Mouse (Mus musculus) lung, adult 2 months (tissue): ENCODE results near the gene Fasn. TPM values are rescaled to one million over a fixed set of nuclear protein-coding genes. Genes with fewer than 3 reads are reported as not detected.
"Not testable (repeated sequence)": the region's sequence is repeated elsewhere in the genome, so short reads cannot be mapped to it uniquely, and the experiment has no call there.

Experiments used
- DNase-seq: peaks from one replicate; pipeline ENCODE4 v3.0.0; 2022
- H3K4me1 ChIP-seq: fragments of 200-500 bp; 2 replicates; pipeline ENCODE4 v1.6.1; 2011; ENCODE audit warnings: low read length; ENCODE audit not compliant: control insufficient read depth, insufficient read depth
- H3K4me3 ChIP-seq: fragments of 200-500 bp; replicated peaks from 2 replicates; pipeline ENCODE3; 2011; ENCODE audit warnings: low read depth, mild to moderate bottlenecking, control low read depth, low read length; ENCODE audit errors: extremely low read depth
- CTCF ChIP-seq: fragments of 200-500 bp; IDR thresholded peaks from 2 replicates; pipeline ENCODE4 v1.5.1; 2011; ENCODE audit warnings: mild to moderate bottlenecking, low read length, control low read depth; ENCODE audit not compliant: insufficient read depth
- POLR2A ChIP-seq: fragments of 200-500 bp; IDR thresholded peaks from 2 replicates; pipeline ENCODE4 v1.6.1; 2011; ENCODE audit warnings: low read depth, mild to moderate bottlenecking, control low read depth, low read length, borderline replicate concordance; ENCODE audit errors: extremely low read depth
- WGBS: fragments of 180-500 bp; shearing (Covaris S2); methylation state at CpG from one replicate; pipeline ENCODE4 v1.1.7; 2018; 5-methylcytosine and 5-hydroxymethylcytosine counted together
- polyA plus RNA-seq: library from polyadenylated mRNA; depleted of rRNA; stranded (reverse); fragments of >200 nt; gene quantifications from 2 replicates; pipeline ENCODE4 v1.2.3, GENCODE M21; 2012

Gene Fasn
- polyA plus RNA-seq, 1 experiment, result 1,388 TPM

GRCm38 (mm10) chr11:120851582-120851981 is 27.2 kb upstream of the Fasn start:
- DNase-seq, result no peak
- Histone ChIP-seq H3K4me3 (no peak overlapping the region), H3K4me1 (peaks cover 7% of the 10 kb centered on the region; the same call in 1 of the 2 replicates)
- TF ChIP-seq POLR2A (no peak), CTCF (no peak)
- WGBS, result 60% methylated on average over 2 of the region's 2 CpGs

GRCm38 (mm10) chr11:120851132-120851531 is 26.8 kb upstream of the Fasn start:
- Histone ChIP-seq H3K4me1 (peaks cover 7% of the 10 kb centered on the region; the same call in 1 of the 2 replicates), H3K4me3 (no peak overlapping the region)
- 65% methylated on average over 1 of the region's 1 CpGs for WGBS
- DNase-seq, result no peak
- TF ChIP-seq POLR2A, result no peak
- no peak for TF ChIP-seq CTCF

DNA sequence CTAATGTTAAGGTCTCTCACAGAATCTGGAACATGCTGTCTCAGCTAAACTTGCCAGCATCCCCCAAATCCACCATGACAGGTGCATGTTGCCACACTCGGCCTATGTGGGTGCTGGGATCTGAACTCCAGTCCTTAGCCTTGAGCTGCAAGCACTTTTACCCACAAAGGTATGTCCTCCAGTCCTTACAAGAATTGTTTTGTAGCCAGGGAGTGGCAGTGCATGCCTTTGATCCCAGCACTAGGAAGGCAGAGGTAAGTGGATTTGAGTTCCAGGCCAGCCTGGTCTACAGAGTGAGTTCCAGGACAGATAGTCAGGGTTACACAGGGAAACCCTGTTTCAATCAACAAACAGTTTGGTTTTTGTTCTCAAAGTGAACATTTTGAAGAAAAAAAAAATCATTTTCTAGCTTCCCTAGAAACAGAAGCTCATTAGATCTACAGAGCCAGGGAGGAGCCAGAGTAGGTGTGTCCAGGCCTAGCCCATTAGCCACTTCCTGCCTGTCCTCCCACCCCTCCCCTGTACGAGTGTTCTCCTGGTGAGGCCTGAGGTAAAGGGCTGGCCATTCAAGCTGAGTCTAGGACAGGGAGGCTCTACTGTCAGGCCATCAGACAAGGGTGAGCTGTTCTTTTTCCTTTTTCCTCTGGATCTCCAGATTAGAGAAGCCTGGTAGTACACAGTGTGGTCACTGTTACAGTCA is 26.1 kb upstream of the Fasn start:
- DNase-seq, result no peak
- TF ChIP-seq CTCF, result no peak
- no peak for TF ChIP-seq POLR2A
- H3K4me3 ChIP-seq, result no peak overlapping the region
- 46% methylated on average over 2 of the region's 2 CpGs for WGBS
- H3K4me1 ChIP-seq, result peaks cover 7% of the 10 kb centered on the region; the same call in 1 of the 2 replicates

- DNase-seq, result no peak
- H3K4me3 ChIP-seq, result no peak overlapping the region
- H3K4me1 ChIP-seq, result peaks cover 5% of the 10 kb centered on the region; the same call in 1 of the 2 replicates
- no peak for TF ChIP-seq CTCF
- TF ChIP-seq POLR2A, result no peak
- 89% methylated on average over 9 of the region's 9 CpGs for WGBS
Measured at GRCm38 (mm10) chr11:120846725-120847475, 22.6 kb upstream of the Fasn start.

GRCm38 (mm10) chr11:120844329-120844728 is 20.0 kb upstream of the Fasn start:
- WGBS, result 89% methylated on average over 4 of the region's 4 CpGs
- no peak for DNase-seq
- H3K4me1 ChIP-seq, result no peaks in the 10 kb centered on the region
- H3K4me3 ChIP-seq, result no peak overlapping the region
- TF ChIP-seq CTCF (no peak), POLR2A (no peak)

- DNase-seq, result peak; percentile 43
- Histone ChIP-seq H3K4me3 (no peak overlapping the region), H3K4me1 (no peaks in the 10 kb centered on the region)
- TF ChIP-seq POLR2A, result no peak
- TF ChIP-seq CTCF, result no peak
- 50% methylated on average over 8 of the region's 8 CpGs for WGBS
Measured at GRCm38 (mm10) chr11:120833555-120834280, 9.4 kb upstream of the Fasn start.

- H3K4me3 ChIP-seq, result not testable (repeated sequence)
- WGBS, result 93% methylated on average over 5 of the region's 5 CpGs
Measured at GRCm38 (mm10) chr11:120832962-120833361, 8.6 kb upstream of the Fasn start.

GRCm38 (mm10) chr11:120831659-120832440 is 7.5 kb upstream of the Fasn start:
- 83% methylated on average over 3 of the region's 3 CpGs for WGBS
- TF ChIP-seq CTCF (no peak), POLR2A (no peak)

More at GRCm38 (mm10) chr11:120832962-120833361, 8.6 kb upstream of the Fasn start:
- not testable (repeated sequence) for H3K4me1 ChIP-seq, DNase-seq

DNA sequence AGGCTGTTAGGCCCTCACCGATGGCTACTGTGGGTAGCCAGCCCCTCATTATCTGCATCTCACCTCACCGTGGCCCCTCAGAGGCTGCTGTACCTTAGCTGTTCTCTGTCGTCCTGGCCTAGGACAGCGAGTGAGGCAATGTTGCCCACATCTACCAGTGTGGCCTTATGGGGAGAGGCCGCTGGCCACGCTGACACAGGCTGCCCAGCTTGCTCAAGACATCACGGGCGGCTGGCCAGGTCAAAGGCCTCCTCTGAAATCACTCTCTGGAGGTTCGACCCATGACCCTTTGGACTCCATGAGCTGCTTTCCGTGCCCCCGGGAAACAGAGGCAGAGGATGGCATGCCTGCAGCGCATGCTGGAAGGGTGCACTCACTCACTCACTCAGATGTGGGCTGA is 6.3 kb upstream of the Fasn start:
- no peak for DNase-seq
- WGBS, result 86% methylated on average over 12 of the region's 12 CpGs
- no peak overlapping the region for H3K4me3 ChIP-seq
- no peak for TF ChIP-seq CTCF
- TF ChIP-seq POLR2A, result no peak
- H3K4me1 ChIP-seq, result no peaks in the 10 kb centered on the region

More at GRCm38 (mm10) chr11:120831659-120832440, 7.5 kb upstream of the Fasn start:
- no peak overlapping the region for H3K4me3 ChIP-seq
- DNase-seq, result no peak
- H3K4me1 ChIP-seq, result no peaks in the 10 kb centered on the region
